Mouse (Mus musculus) embryonic facial prominence, embryonic 13.5 days (tissue): ENCODE results near the gene Pstpip1. TPM values are rescaled to one million over a fixed set of nuclear protein-coding genes. Genes with fewer than 3 reads are reported as not detected.

Experiments
- ATAC-seq: fragments of 200-750 bp; cut with Nextera tagmentation; 2 replicates; pipeline ENCODE4 v1.8.0; 2017; ENCODE audit warnings: low read depth; ENCODE audit not compliant: insufficient number of reproducible peaks, insufficient read depth, low FRiP score, low TSS enrichment
- H3K27ac ChIP-seq: fragments of 300-500 bp; sonication (generic); 2 replicates; pipeline ENCODE4 v1.5.1; 2015; ENCODE audit warnings: moderate library complexity, mild to moderate bottlenecking, inconsistent platforms
- H3K27me3 ChIP-seq: fragments of 300-500 bp; sonication (generic); 2 replicates; pipeline ENCODE4 v1.6.1; 2015; ENCODE audit warnings: mild to moderate bottlenecking, inconsistent platforms
- H3K36me3 ChIP-seq: fragments of 300-500 bp; sonication (generic); 2 replicates; pipeline ENCODE4 v1.6.1; 2015; ENCODE audit warnings: mild to moderate bottlenecking, inconsistent platforms
- H3K4me1 ChIP-seq: fragments of 300-500 bp; sonication (generic); 2 replicates; pipeline ENCODE4 v1.6.1; 2015; ENCODE audit warnings: inconsistent platforms
- H3K4me2 ChIP-seq: fragments of 300-500 bp; sonication (generic); 2 replicates; pipeline ENCODE4 v1.6.1; 2015; ENCODE audit warnings: moderate library complexity, mild to moderate bottlenecking, inconsistent platforms
- H3K4me3 ChIP-seq: fragments of 300-500 bp; sonication (generic); 2 replicates; pipeline ENCODE4 v1.5.1; 2015; ENCODE audit warnings: mild to moderate bottlenecking, inconsistent platforms
- H3K9ac ChIP-seq: fragments of 300-500 bp; sonication (generic); 2 replicates; pipeline ENCODE4 v1.6.1; 2015; ENCODE audit warnings: mild to moderate bottlenecking, inconsistent platforms
- H3K9me3 ChIP-seq: fragments of 300-500 bp; sonication (generic); 2 replicates; pipeline ENCODE4 v1.6.1; 2016; ENCODE audit warnings: inconsistent platforms
- WGBS: fragments of 180-500 bp; shearing (Covaris S2); methylation state at CpG from one replicate; pipeline ENCODE4 v1.1.7; 2015; ENCODE audit warnings: mixed read lengths; 5-methylcytosine and 5-hydroxymethylcytosine counted together
- polyA plus RNA-seq: library from polyadenylated mRNA; unstranded; fragments of >200 nt; fragmentation: Nextera tagmentation; extraction: Ambion mirVana; gene quantifications from 2 replicates; pipeline ENCODE4 v1.2.1, GENCODE M21; 2015

Gene Pstpip1
- polyA plus RNA-seq, 1 experiment from 2014 or later = 1.8 TPM

GRCm38 (mm10) chr9:56130536-56130935 lies 40.8 kb downstream of the Pstpip1 start:
- H3K9me3 ChIP-seq = no peaks in the 10 kb centered on the region

GRCm38 (mm10) chr9:56131813-56132525 lies 42.2 kb downstream of the Pstpip1 start:
- H3K27ac ChIP-seq = no peak overlapping the region
- WGBS = 51% methylated on average over 10 of the region's 10 CpGs
- ATAC-seq = no peak
- H3K4me3 ChIP-seq = no peak overlapping the region
- no peak overlapping the region for H3K4me2 ChIP-seq
- H3K36me3 ChIP-seq = peaks cover 93% of the 10 kb centered on the region
- H3K27me3 ChIP-seq = no peaks in the 10 kb centered on the region
- peaks cover 3% of the 10 kb centered on the region; the same call in 1 of the 2 replicates for H3K4me1 ChIP-seq
- H3K9ac ChIP-seq = no peak overlapping the region
- H3K9me3 ChIP-seq = no peaks in the 10 kb centered on the region

More at GRCm38 (mm10) chr9:56130536-56130935, 40.8 kb downstream of the Pstpip1 start:
- H3K27me3 ChIP-seq = no peaks in the 10 kb centered on the region
- no peak overlapping the region for H3K4me2 ChIP-seq
- no peak overlapping the region for H3K27ac ChIP-seq
- H3K9ac ChIP-seq = no peak overlapping the region
- peaks cover 3% of the 10 kb centered on the region; the same call in 1 of the 2 replicates for H3K4me1 ChIP-seq
- no peak overlapping the region for H3K4me3 ChIP-seq
- 64% methylated on average over 4 of the region's 4 CpGs for WGBS
- H3K36me3 ChIP-seq = peaks cover 85% of the 10 kb centered on the region
- ATAC-seq = no peak

GRCm38 (mm10) chr9:56133970-56134369 lies 44.2 kb downstream of the Pstpip1 start:
- H3K36me3 ChIP-seq = peaks cover 88% of the 10 kb centered on the region
- no peaks in the 10 kb centered on the region for H3K9me3 ChIP-seq
- WGBS = 92% methylated on average over 5 of the region's 5 CpGs
- H3K9ac ChIP-seq = no peak overlapping the region
- no peak overlapping the region for H3K27ac ChIP-seq
- peaks cover 3% of the 10 kb centered on the region; the same call in 1 of the 2 replicates for H3K4me1 ChIP-seq
- H3K27me3 ChIP-seq = no peaks in the 10 kb centered on the region
- ATAC-seq = no peak
- H3K4me3 ChIP-seq = no peak overlapping the region
- H3K4me2 ChIP-seq = no peak overlapping the region

GRCm38 (mm10) chr9:56134614-56135013 lies 44.9 kb downstream of the Pstpip1 start:
- Histone ChIP-seq H3K27ac (no peak overlapping the region), H3K36me3 (peaks cover 86% of the 10 kb centered on the region)

GRCm38 (mm10) chr9:56135590-56136197 lies 45.9 kb downstream of the Pstpip1 start:
- Histone ChIP-seq H3K9me3 (no peaks in the 10 kb centered on the region), H3K9ac (no peak overlapping the region), H3K27me3 (no peaks in the 10 kb centered on the region), H3K4me3 (no peak overlapping the region), H3K4me2 (no peak overlapping the region), H3K4me1 (peaks cover 3% of the 10 kb centered on the region; the same call in 1 of the 2 replicates), H3K27ac (no peak overlapping the region), H3K36me3 (peaks cover 84% of the 10 kb centered on the region)
- 90% methylated on average over 4 of the region's 4 CpGs for WGBS
- no peak for ATAC-seq

More at GRCm38 (mm10) chr9:56134614-56135013, 44.9 kb downstream of the Pstpip1 start:
- no peak overlapping the region for H3K4me3 ChIP-seq
- H3K4me2 ChIP-seq = no peak overlapping the region
- ATAC-seq = no peak
- no peak overlapping the region for H3K9ac ChIP-seq
- H3K4me1 ChIP-seq = peaks cover 3% of the 10 kb centered on the region; the same call in 1 of the 2 replicates
- H3K9me3 ChIP-seq = no peaks in the 10 kb centered on the region
- no peaks in the 10 kb centered on the region for H3K27me3 ChIP-seq
- 94% methylated on average over 4 of the region's 4 CpGs for WGBS

GRCm38 (mm10) chr9:56141776-56142175 lies 52.0 kb downstream of the Pstpip1 start:
- no peaks in the 10 kb centered on the region for H3K4me1 ChIP-seq
- no peak overlapping the region for H3K4me3 ChIP-seq
- no peaks in the 10 kb centered on the region for H3K27me3 ChIP-seq
- H3K9me3 ChIP-seq = no peaks in the 10 kb centered on the region
- H3K4me2 ChIP-seq = no peak overlapping the region
- ATAC-seq = no peak
- WGBS = 87% methylated on average over 9 of the region's 9 CpGs
- peaks cover 82% of the 10 kb centered on the region for H3K36me3 ChIP-seq
- H3K27ac ChIP-seq = no peak overlapping the region
- H3K9ac ChIP-seq = no peak overlapping the region

GRCm38 (mm10) chr9:56144366-56145003 lies 54.7 kb downstream of the Pstpip1 start:
- Histone ChIP-seq H3K4me1 (0 out of 2 replicates have a peak, but pooled peaks cover 4% of the 10 kb centered on the region), H3K27ac (no peak overlapping the region), H3K4me2 (no peak overlapping the region), H3K27me3 (no peaks in the 10 kb centered on the region), H3K9me3 (no peaks in the 10 kb centered on the region), H3K9ac (no peak overlapping the region), H3K36me3 (peaks cover 70% of the 10 kb centered on the region), H3K4me3 (no peak overlapping the region)
- no peak for ATAC-seq
- WGBS = 92% methylated on average over 7 of the region's 7 CpGs

- 0 out of 2 replicates have a peak, but pooled peaks cover 4% of the 10 kb centered on the region for H3K4me1 ChIP-seq
- H3K4me2 ChIP-seq = no peak overlapping the region
- peaks cover 60% of the 10 kb centered on the region for H3K36me3 ChIP-seq
- no peak overlapping the region for H3K4me3 ChIP-seq
- WGBS = 90% methylated on average over 16 of the region's 16 CpGs
- no peak overlapping the region for H3K27ac ChIP-seq
- H3K9me3 ChIP-seq = no peaks in the 10 kb centered on the region
- no peaks in the 10 kb centered on the region for H3K27me3 ChIP-seq
- H3K9ac ChIP-seq = no peak overlapping the region
- ATAC-seq = no peak
Observed at GRCm38 (mm10) chr9:56146326-56146923, 56.7 kb downstream of the Pstpip1 start.

GRCm38 (mm10) chr9:56151745-56152481 lies 62.2 kb downstream of the Pstpip1 start:
- no peak overlapping the region for H3K9ac ChIP-seq
- peaks cover 10% of the 10 kb centered on the region for H3K36me3 ChIP-seq
- H3K4me1 ChIP-seq = peaks cover 22% of the 10 kb centered on the region
- H3K4me3 ChIP-seq = no peak overlapping the region
- H3K4me2 ChIP-seq = no peak overlapping the region
- no peak for ATAC-seq
- WGBS = 53% methylated on average over 7 of the region's 7 CpGs
- no peaks in the 10 kb centered on the region for H3K27me3 ChIP-seq
- H3K9me3 ChIP-seq = no peaks in the 10 kb centered on the region
- H3K27ac ChIP-seq = peak overlapping the region; percentile 48

GRCm38 (mm10) chr9:56152482-56153007 lies 62.8 kb downstream of the Pstpip1 start:
- Histone ChIP-seq H3K4me1 (peaks cover 22% of the 10 kb centered on the region), H3K4me3 (no peak overlapping the region), H3K9me3 (no peaks in the 10 kb centered on the region), H3K4me2 (no peak overlapping the region), H3K36me3 (peaks cover 5% of the 10 kb centered on the region; the same call in 1 of the 2 replicates), H3K9ac (no peak overlapping the region), H3K27me3 (no peaks in the 10 kb centered on the region), H3K27ac (peak overlapping the region; percentile 48)
- no peak for ATAC-seq
- 70% methylated on average over 4 of the region's 4 CpGs for WGBS

- WGBS = 94% methylated on average over 5 of the region's 5 CpGs
- H3K27ac ChIP-seq = no peak overlapping the region
- H3K4me2 ChIP-seq = no peak overlapping the region
- no peak overlapping the region for H3K4me3 ChIP-seq
- no peaks in the 10 kb centered on the region for H3K9me3 ChIP-seq
- H3K9ac ChIP-seq = no peak overlapping the region
- no peaks in the 10 kb centered on the region for H3K27me3 ChIP-seq
- H3K36me3 ChIP-seq = peaks cover 5% of the 10 kb centered on the region; the same call in 1 of the 2 replicates
- ATAC-seq = no peak
- H3K4me1 ChIP-seq = peaks cover 34% of the 10 kb centered on the region
Observed at GRCm38 (mm10) chr9:56154572-56154971, 64.8 kb downstream of the Pstpip1 start.
